Mouse (Mus musculus) pancreas, adult 10 weeks (tissue): ENCODE measurements around the gene Rita1. TPM values are rescaled to one million over a fixed set of nuclear protein-coding genes. Genes with fewer than 3 reads are reported as not detected.

ENCODE experiments used
- polyA plus RNA-seq: library from polyadenylated mRNA; stranded (reverse); fragments of 350-450 nt; fragmentation: Illumina TruSeq; extraction: RNeasy Lipid Tissue Mini Kit (QIAGEN cat#74804); gene quantifications from one replicate; pipeline ENCODE4 v1.2.3, GENCODE M21; 2015; ENCODE audit warnings: low read depth, low replicate concordance; ENCODE audit not compliant: insufficient read depth

Gene Rita1
- 1.1 TPM for polyA plus RNA-seq

GRCm38 (mm10) chr5:120612442-120612821 lies at the start of gene Rita1, which contains the start of gene Ddx54:
Gene Rita1 (minus strand): TSS chr5:120612589.
Gene Ddx54 (plus strand): TSS chr5:120612739.

DNA sequence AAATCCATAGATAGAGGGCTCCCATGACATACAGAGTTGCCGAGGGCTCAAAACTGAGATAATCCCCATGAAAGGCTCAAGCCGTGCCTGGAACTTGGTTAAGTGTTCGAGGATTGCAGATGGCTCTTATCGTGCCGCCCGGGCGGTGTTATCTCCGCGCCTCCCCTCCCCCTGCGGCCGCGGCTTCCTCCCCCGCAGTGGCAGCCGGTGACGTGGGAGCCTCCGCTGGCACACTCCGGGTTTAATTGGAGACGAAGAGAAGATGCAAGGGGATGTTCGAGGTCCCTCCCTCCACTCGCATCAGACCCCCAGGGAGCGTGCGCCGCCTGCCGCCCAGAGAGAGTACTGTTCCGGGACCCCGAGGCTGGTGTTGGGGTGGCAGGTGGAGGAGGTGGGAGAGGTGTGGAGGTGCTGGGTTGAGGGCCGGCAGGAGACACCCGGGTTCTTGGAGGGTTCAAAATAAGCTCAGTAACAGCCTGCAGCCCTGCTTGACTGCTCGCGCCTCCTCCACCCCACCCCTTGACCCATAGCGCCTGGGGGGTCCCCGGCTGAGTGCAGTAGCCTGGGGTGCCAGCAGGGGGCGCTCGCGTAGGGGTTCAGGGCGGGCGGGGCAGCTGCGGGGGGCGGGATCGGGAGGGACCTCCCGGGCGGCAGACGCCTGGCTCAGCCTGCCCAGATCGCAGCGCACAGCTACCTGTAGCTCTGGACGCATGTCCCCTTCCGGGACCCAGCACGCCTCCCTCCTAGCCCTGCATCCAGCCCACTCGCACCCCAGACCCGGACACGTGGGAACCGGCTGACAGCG lies 36.4 kb upstream of the Rita1 start, which contains the start of gene Rasal1:
TSS of gene Rasal1 (plus strand) at position 244 of the 805 bp plus-strand sequence.

GRCm38 (mm10) chr5:120634131-120634530 lies 21.7 kb upstream of the Rita1 start, which contains the start of gene Cfap73:
Gene Cfap73 (minus strand): TSS chr5:120634235.

GRCm38 (mm10) chr5:120588569-120589094 lies 23.8 kb downstream of the Rita1 start, which contains the start of the genes Tpcn1 and Iqcd:
Gene Tpcn1 (minus strand): TSS chr5:120588673.
Gene Iqcd (plus strand): TSS chr5:120589016.

Other genes starting within 250 kb of the Rita1 start
- gene Lhx5, start 180.9 kb downstream of the Rita1 start, polyA plus RNA-seq, result not detected
- 3.5 TPM for gene Sdsl, start 139.8 kb downstream of the Rita1 start, polyA plus RNA-seq
- not detected for gene Sds, start 136.1 kb downstream of the Rita1 start, polyA plus RNA-seq
- gene Plbd2, start 109.0 kb downstream of the Rita1 start, polyA plus RNA-seq, result 9.8 TPM
- 7.8 TPM for gene Slc8b1, start 101.4 kb downstream of the Rita1 start, polyA plus RNA-seq
- gene Tpcn1, start 23.9 kb downstream of the Rita1 start, polyA plus RNA-seq, result 8.3 TPM
- not detected for gene Iqcd, start 23.6 kb downstream of the Rita1 start, polyA plus RNA-seq
- gene Ddx54, start 150 bp upstream of the Rita1 start, polyA plus RNA-seq, result 7.5 TPM
- gene Cfap73, start 21.6 kb upstream of the Rita1 start, polyA plus RNA-seq, result not detected
- 0.24 TPM for gene Rasal1, start 36.2 kb upstream of the Rita1 start, polyA plus RNA-seq
- gene Dtx1, start 99.3 kb upstream of the Rita1 start, polyA plus RNA-seq, result 13.4 TPM
- 3.2 TPM for gene Oas2, start 137.3 kb upstream of the Rita1 start, polyA plus RNA-seq
- not detected for gene Oas3, start 165.1 kb upstream of the Rita1 start, polyA plus RNA-seq
- gene Oas1e, start 182.9 kb upstream of the Rita1 start, polyA plus RNA-seq, result not detected
- gene Oas1c, start 199.9 kb upstream of the Rita1 start, polyA plus RNA-seq, result 1.6 TPM
- not detected for gene Oas1f, start 234.8 kb upstream of the Rita1 start, polyA plus RNA-seq
- gene Oas1h, start 248.8 kb upstream of the Rita1 start, polyA plus RNA-seq, result not detected